Mouse (Mus musculus): ENCODE measurements around the gene Ccdc60. TPM values are rescaled to one million over a fixed set of nuclear protein-coding genes. Genes with fewer than 3 reads are reported as not detected.
"Not testable (repeated sequence)": the region's sequence is repeated elsewhere in the genome, so short reads cannot be mapped to it uniquely, and the experiment has no call there.

Gene Ccdc60
- 1.3 and 1.4 TPM in 2 replicates for polyA plus RNA-seq (2015; fragmentation: Nextera tagmentation; extraction: Ambion mirVana)

DNA sequence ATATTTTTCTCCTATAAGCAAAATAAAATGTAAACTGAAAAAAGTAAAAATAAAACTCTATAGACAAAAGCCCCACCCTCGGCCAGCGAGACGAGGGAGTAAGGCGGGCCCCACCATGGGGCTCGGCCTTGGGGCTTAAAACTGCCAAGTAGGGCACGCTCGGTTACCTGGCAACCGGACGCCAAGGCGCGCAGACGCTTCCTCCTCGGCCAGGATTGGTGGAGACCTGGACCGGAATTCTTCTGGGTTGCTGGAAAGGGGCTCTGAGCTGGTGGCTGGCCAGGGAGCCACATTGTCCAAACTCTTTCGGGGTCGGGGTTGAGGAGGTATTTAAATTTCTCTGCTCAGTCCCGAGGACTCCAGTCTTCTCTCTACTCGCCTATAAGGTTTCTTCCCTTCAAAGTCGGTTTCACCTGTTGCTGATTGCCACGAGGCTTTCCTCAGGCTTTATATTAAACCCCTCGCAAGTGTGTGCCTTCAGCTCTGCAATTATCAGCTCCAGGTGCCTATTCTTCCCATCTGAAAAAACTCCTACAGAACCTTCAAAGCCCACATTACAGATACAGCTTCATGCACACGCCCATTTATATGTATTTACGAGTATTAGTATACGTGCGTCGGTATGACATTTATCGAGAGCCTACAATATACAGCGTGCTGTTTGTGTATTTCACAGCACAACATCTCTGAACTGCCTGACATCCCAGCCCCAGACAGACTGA lies at the start of gene Ccdc60:
TSS of gene Ccdc60 (minus strand) at position 137 of the 722 bp plus-strand sequence.
- 0 out of 2 replicates have a peak within 1 kb of the TSS, but pooled peaks have one; percentile 9 for H3K4me3 ChIP-seq (replicated peaks)
- no peaks in the 10 kb centered on the region for H3K36me3 ChIP-seq
- 5% methylated on average over 28 of the region's 28 CpGs for WGBS
- H3K9ac ChIP-seq (replicated peaks): no peak within 1 kb of the TSS
- ATAC-seq (ENCODE audit: low FRiP score): peak; percentile 57; the same call in 1 of the 2 replicates
- H3K9me3 ChIP-seq (replicated peaks): no peaks in the 10 kb centered on the region
- peaks cover 33% of the 10 kb centered on the region for H3K4me1 ChIP-seq
- no peak within 1 kb of the TSS for H3K27ac ChIP-seq (replicated peaks)
- no peaks in the 10 kb centered on the region; the same call in 1 of the 2 replicates for H3K27me3 ChIP-seq (replicated peaks)
- H3K4me2 ChIP-seq: peak within 1 kb of the TSS; percentile 39

DNA sequence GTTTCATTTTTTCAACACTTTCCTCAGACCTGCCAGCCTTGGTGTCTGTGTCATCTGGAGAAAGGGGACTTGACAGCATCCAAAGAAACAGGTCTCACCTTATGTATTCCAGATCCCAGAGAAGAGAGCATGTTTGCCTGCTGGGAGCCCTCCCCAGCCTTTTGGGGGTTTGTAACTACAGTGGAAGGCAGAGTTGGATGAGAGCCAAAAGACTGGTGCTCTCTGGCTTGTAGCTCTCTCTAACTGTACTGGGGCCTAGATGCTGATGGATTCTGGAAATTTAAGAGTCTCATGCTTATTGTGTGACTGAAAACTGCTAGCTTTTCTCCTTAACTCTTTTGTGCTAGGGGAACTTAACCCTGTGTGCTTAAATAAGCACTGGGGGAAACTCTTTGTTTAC lies 47.4 kb upstream of the Ccdc60 start:
- Histone ChIP-seq H3K4me1 (peaks cover 8% of the 10 kb centered on the region; the same call in 1 of the 2 replicates), H3K27ac (replicated peaks) (no peak overlapping the region)

DNA sequence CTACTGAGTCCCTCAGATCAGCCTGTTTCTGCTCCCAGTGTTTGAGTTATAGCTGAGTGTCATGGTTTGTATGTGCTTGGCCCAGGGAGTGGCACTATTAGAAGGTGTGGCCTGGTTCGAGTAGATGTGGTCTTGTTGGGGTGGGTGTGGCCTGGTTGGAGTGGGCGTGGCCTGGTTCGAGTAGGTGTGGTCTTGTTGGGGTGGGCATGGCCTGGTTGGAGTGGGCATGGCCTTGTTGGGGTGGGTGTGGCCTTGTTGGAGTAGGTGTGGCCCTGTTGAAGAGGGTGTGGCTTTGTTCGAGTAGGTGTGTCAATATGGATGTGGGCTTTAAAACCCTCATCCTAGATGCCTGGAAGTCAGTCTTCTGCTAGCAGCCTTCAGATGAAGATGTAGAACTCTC lies 40.1 kb upstream of the Ccdc60 start:
- H3K4me3 ChIP-seq (replicated peaks): no peak overlapping the region
- H3K27me3 ChIP-seq (replicated peaks): peaks cover 8% of the 10 kb centered on the region; the same call in 1 of the 2 replicates
- H3K36me3 ChIP-seq: no peaks in the 10 kb centered on the region
- 90% methylated on average over 4 of the region's 4 CpGs for WGBS
- H3K9me3 ChIP-seq (replicated peaks): no peaks in the 10 kb centered on the region
- no peak overlapping the region for H3K9ac ChIP-seq (replicated peaks)
- H3K4me1 ChIP-seq: peaks cover 8% of the 10 kb centered on the region
- H3K4me2 ChIP-seq: no peak overlapping the region
- no peak overlapping the region for H3K27ac ChIP-seq (replicated peaks)
- ATAC-seq (ENCODE audit: low FRiP score): no peak

More for the DNA sequence above, 47.4 kb upstream of the Ccdc60 start:
- Histone ChIP-seq H3K9me3 (replicated peaks) (no peaks in the 10 kb centered on the region), H3K9ac (replicated peaks) (no peak overlapping the region), H3K27me3 (replicated peaks) (no peaks in the 10 kb centered on the region), H3K4me3 (replicated peaks) (no peak overlapping the region), H3K4me2 (no peak overlapping the region), H3K36me3 (no peaks in the 10 kb centered on the region)
- no peak for ATAC-seq (ENCODE audit: low FRiP score)

DNA sequence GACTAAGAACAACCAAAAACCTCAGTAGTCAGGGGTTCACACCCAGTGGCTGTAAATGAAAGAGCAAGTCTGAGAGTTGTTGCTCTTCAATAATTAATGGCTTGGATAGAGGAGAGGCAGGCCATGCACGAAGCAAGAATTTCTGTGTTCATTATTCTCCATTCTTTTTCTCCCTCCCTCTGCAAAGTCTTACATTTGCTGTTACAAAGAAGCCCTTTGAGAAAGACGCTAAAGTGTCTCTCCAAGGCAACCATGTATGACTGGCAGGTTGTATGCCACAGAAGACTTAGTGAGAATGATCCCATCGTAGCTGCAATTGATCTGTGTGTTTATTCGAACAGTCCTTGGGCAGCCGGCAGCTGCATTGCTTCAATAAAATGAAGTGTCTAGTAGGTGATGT lies 34.6 kb upstream of the Ccdc60 start:
- H3K36me3 ChIP-seq: no peaks in the 10 kb centered on the region
- H3K4me3 ChIP-seq (replicated peaks): no peak overlapping the region
- no peak overlapping the region for H3K9ac ChIP-seq (replicated peaks)
- no peak for ATAC-seq (ENCODE audit: low FRiP score)
- peaks cover 25% of the 10 kb centered on the region for H3K4me1 ChIP-seq
- 13% methylated on average over 5 of the region's 5 CpGs for WGBS
- peaks cover 8% of the 10 kb centered on the region; the same call in 1 of the 2 replicates for H3K27me3 ChIP-seq (replicated peaks)
- peak overlapping the region; percentile 79; the same call in 1 of the 2 replicates for H3K27ac ChIP-seq (replicated peaks)
- H3K4me2 ChIP-seq: no peak overlapping the region
- H3K9me3 ChIP-seq (replicated peaks): no peaks in the 10 kb centered on the region

DNA sequence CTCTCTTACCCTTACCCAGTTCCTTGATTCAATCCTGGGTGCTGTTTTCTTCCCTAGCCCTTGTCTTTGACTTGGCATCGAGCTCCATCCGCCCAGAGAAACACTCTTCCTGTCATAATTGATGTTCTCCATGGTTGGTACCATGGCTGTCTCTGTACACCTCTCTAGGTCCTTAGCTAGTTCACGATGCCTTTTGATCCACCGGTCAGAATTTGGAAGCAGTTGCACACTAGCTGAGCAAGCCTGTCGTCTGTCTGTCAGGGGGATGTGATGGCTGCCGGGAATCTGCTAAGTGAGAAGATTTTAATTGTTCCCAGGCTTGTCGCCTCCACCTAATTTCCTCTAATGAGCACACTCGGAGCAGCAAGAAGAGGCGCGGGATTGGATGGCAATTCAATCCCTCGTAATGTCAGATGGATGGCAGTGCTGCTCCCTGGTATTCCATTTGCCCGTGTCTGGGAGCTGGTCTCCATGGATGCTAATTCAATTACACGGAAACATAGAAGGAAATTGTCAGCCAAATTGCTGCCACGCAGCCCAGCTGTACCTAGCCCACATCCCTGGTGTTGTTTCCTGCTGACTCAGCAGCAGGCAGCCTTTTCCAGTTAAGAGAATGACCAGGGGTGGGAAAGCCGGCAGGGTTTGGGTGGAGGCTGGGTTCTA lies 33.7 kb upstream of the Ccdc60 start:
- Histone ChIP-seq H3K27ac (replicated peaks) (peak overlapping the region; percentile 79), H3K9me3 (replicated peaks) (no peaks in the 10 kb centered on the region), H3K27me3 (replicated peaks) (peaks cover 10% of the 10 kb centered on the region; the same call in 1 of the 2 replicates), H3K4me3 (replicated peaks) (no peak overlapping the region), H3K4me1 (peaks cover 25% of the 10 kb centered on the region), H3K9ac (replicated peaks) (no peak overlapping the region), H3K4me2 (peak overlapping the region; percentile 27), H3K36me3 (no peaks in the 10 kb centered on the region)
- peak; percentile 82 for ATAC-seq (ENCODE audit: low FRiP score)
- 17% methylated on average over 15 of the region's 15 CpGs for WGBS

DNA sequence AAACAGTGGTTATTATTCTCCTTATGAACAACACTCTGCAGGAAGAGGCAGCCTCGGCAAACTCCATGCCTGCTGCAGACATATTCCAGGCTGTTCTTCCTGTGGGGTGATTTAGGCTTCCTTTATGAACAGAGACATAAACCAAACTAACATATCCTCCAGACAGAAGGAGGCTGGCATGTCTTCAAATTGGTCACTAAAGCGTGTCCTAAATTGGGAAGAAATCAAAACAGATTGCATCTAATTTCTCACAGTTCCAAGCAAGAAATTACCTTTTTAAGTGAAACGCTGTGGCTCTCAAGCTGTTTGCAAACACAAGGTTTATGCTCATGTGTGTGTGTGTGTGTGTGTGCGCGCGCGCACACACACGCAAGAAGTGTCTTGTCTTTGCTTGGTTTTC lies 24.9 kb upstream of the Ccdc60 start:
- WGBS: 71% methylated on average over 8 of the region's 8 CpGs
- Histone ChIP-seq H3K36me3 (no peaks in the 10 kb centered on the region), H3K9ac (replicated peaks) (no peak overlapping the region), H3K27ac (replicated peaks) (no peak overlapping the region), H3K4me2 (no peak overlapping the region), H3K4me3 (replicated peaks) (no peak overlapping the region), H3K9me3 (replicated peaks) (no peaks in the 10 kb centered on the region), H3K4me1 (peaks cover 30% of the 10 kb centered on the region), H3K27me3 (replicated peaks) (0 out of 2 replicates have a peak, but pooled peaks cover 4% of the 10 kb centered on the region)
- ATAC-seq (ENCODE audit: low FRiP score): no peak

DNA sequence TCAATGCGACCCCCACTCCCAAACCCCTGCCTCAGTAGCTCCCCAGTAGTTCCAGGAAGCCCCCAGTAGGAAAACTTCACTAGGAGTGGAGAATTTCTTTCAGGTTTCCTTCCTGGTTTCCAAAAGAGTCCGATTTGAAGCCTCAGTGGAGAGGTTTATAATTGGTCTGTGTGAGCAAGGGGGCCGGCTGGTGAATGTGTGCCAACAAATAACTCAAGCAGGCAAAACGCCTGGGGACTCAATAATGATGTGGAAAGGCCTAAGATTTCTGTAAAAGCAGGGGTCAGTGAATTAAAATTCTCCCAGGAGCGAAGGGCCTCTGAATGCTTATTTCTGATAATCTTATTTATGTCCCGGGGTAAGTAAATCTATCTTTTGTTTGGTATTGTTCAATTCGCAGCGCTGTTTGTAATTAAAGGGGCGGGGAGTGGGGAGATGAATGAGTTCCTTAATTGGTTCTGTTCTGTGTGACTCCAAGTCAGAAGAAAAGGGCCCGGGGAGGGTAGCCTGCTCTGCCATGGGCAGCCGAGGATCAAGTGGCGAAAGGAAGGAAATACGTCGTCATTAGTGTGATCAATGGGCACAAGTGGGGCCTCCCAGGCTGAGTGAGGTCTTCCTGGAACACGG lies 23.4 kb upstream of the Ccdc60 start:
- Histone ChIP-seq H3K4me2 (peak overlapping the region; percentile 50), H3K4me3 (replicated peaks) (no peak overlapping the region), H3K4me1 (peaks cover 33% of the 10 kb centered on the region), H3K27ac (replicated peaks) (peak overlapping the region; percentile 58), H3K36me3 (no peaks in the 10 kb centered on the region), H3K9me3 (replicated peaks) (no peaks in the 10 kb centered on the region), H3K27me3 (replicated peaks) (no peaks in the 10 kb centered on the region), H3K9ac (replicated peaks) (no peak overlapping the region)
- WGBS: 15% methylated on average over 15 of the region's 15 CpGs
- ATAC-seq (ENCODE audit: low FRiP score): no peak

DNA sequence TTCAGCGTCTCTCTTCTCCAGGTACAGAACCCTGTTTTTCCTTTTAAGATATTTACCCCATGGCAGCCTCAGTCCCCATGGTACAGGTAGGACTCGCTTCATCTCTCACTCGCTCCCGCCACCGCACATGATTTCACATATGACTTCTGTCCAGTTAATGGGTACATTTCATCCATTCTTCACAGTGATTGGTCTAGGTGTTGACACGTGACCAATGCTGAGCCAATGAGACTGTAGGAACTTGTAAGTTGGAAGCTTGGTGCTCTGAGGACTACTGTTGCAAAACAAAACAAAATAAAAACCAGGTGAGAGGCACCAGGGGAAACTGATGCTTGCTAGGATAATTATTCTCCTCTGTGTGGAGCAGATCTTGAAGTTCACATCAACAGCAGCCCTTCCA lies 22.9 kb upstream of the Ccdc60 start:
- Histone ChIP-seq H3K27ac (replicated peaks) (peak overlapping the region; percentile 58), H3K4me1 (peaks cover 33% of the 10 kb centered on the region), H3K9ac (replicated peaks) (no peak overlapping the region), H3K4me3 (replicated peaks) (no peak overlapping the region), H3K27me3 (replicated peaks) (no peaks in the 10 kb centered on the region), H3K9me3 (replicated peaks) (no peaks in the 10 kb centered on the region), H3K36me3 (no peaks in the 10 kb centered on the region), H3K4me2 (peak overlapping the region; percentile 50)
- ATAC-seq (ENCODE audit: low FRiP score): no peak
- 97% methylated on average over 6 of the region's 6 CpGs for WGBS

DNA sequence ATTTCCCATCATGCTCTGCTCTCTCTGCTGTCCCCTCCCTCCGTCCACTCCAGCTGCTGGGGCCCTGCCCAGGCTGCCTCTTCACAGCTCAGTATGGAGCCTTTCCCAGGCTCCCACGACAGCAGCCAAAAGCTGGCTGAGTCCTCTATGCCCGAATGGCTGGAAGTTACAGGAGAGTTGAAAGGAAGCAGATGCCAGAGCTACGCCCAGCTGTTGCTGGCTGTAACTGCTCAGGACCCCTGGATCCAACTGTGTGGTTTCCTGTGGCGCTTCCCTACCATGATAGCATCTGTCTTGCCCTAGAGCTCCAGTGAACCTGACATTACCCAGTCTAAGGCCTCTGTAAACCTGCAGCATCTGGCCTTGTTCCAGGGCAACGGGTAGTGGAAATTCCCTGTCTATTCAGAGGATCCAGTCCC lies 20.6 kb upstream of the Ccdc60 start:
- Histone ChIP-seq H3K4me1 (peaks cover 33% of the 10 kb centered on the region), H3K36me3 (no peaks in the 10 kb centered on the region), H3K27ac (replicated peaks) (peak overlapping the region; percentile 49; the same call in 1 of the 2 replicates), H3K9ac (replicated peaks) (no peak overlapping the region), H3K4me3 (replicated peaks) (no peak overlapping the region), H3K9me3 (replicated peaks) (no peaks in the 10 kb centered on the region), H3K4me2 (peak overlapping the region; percentile 15; the same call in 1 of the 2 replicates), H3K27me3 (replicated peaks) (no peaks in the 10 kb centered on the region)
- ATAC-seq (ENCODE audit: low FRiP score): peak; percentile 43; the same call in 1 of the 2 replicates
- WGBS: 29% methylated on average over 6 of the region's 6 CpGs

DNA sequence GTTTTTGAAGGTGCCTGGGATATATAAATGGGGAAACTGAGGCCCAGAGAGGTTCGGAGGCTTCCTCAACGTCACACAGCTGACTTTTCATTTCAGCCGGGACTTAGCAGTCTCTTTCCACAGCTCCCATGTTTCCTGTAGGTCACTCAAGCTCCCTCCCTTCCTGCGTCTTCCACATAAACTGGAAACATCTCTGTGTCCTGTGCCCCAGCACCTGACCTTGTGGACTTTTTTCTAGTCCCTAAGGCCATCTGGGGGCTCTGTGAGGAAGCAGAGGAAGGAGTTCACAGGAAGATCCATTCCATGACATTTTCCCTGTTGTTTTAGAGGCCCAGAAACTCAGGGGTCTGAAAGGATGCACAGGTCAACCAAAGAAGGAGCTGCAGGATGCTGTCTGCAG lies 16.8 kb upstream of the Ccdc60 start:
- H3K4me2 ChIP-seq: no peak overlapping the region
- H3K27me3 ChIP-seq (replicated peaks): no peaks in the 10 kb centered on the region
- no peak overlapping the region for H3K27ac ChIP-seq (replicated peaks)
- H3K9me3 ChIP-seq (replicated peaks): no peaks in the 10 kb centered on the region
- H3K4me3 ChIP-seq (replicated peaks): no peak overlapping the region
- H3K36me3 ChIP-seq: no peaks in the 10 kb centered on the region
- H3K9ac ChIP-seq (replicated peaks): no peak overlapping the region
- peaks cover 16% of the 10 kb centered on the region for H3K4me1 ChIP-seq
- 85% methylated on average over 4 of the region's 4 CpGs for WGBS
- no peak for ATAC-seq (ENCODE audit: low FRiP score)

DNA sequence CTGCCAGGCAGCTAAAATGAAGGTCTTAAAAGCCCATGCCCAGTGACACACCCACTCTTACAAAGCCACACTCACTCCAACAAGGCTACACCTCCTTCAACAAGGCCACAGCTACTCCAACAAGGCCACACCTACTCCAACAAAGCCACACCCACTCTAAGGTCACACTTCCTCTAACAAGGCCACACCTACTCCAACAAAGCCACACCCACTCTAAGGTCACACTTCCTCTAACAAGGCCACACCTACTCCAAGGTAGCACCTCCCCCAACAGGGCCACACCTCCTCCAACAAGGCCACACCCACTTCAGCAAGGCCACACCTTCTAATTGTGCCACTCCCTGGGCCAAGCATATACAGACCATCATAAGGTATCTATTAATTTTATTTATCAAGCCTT lies 16.4 kb upstream of the Ccdc60 start:
- H3K9ac ChIP-seq (replicated peaks); H3K36me3 ChIP-seq; H3K4me3 ChIP-seq (replicated peaks); ATAC-seq (ENCODE audit: low FRiP score); H3K27ac ChIP-seq (replicated peaks); H3K4me2 ChIP-seq; H3K27me3 ChIP-seq (replicated peaks); H3K9me3 ChIP-seq (replicated peaks): not testable (repeated sequence)
- peaks cover 15% of the 10 kb centered on the region for H3K4me1 ChIP-seq
